Mouse (Mus musculus) stomach, embryonic 16.5 days (tissue): ENCODE measurements around the gene Sms. TPM values are rescaled to one million over a fixed set of nuclear protein-coding genes. Genes with fewer than 3 reads are reported as not detected.

Experiments
- ATAC-seq: fragments of 200-750 bp; cut with Nextera tagmentation; 2 replicates; pipeline ENCODE4 v1.8.0; 2017; ENCODE audit warnings: moderate number of reproducible peaks, moderate TSS enrichment; ENCODE audit not compliant: insufficient read depth, low FRiP score
- H3K27ac ChIP-seq: fragments of 300-500 bp; sonication (generic); 2 replicates; pipeline ENCODE4 v1.5.1; 2014; ENCODE audit warnings: low read length
- H3K27me3 ChIP-seq: fragments of 300-500 bp; sonication (generic); 2 replicates; pipeline ENCODE4 v1.6.1; 2014; ENCODE audit warnings: low read length, control low read depth, mixed read lengths; ENCODE audit not compliant: control insufficient read depth, insufficient read depth
- H3K36me3 ChIP-seq: fragments of 300-500 bp; sonication (generic); 2 replicates; pipeline ENCODE4 v1.6.1; 2014; ENCODE audit warnings: low read length; ENCODE audit not compliant: control insufficient read depth, insufficient read depth
- H3K4me1 ChIP-seq: fragments of 300-500 bp; sonication (generic); 2 replicates; pipeline ENCODE4 v1.6.1; 2014; ENCODE audit warnings: low read length, control low read depth, mixed read lengths; ENCODE audit not compliant: control insufficient read depth, insufficient read depth
- H3K4me2 ChIP-seq: fragments of 300-500 bp; sonication (generic); 2 replicates; pipeline ENCODE4 v1.6.1; 2014; ENCODE audit warnings: low read depth, low read length, mixed read lengths
- H3K4me3 ChIP-seq: fragments of 300-500 bp; sonication (generic); replicated peaks from 2 replicates; pipeline ENCODE4 v1.5.1; 2014; ENCODE audit warnings: mild to moderate bottlenecking, low read length
- H3K9ac ChIP-seq: fragments of 300-500 bp; sonication (generic); 2 replicates; pipeline ENCODE4 v1.6.1; 2014; ENCODE audit warnings: low read length
- H3K9me3 ChIP-seq: fragments of 300-500 bp; sonication (generic); replicated peaks from 2 replicates; pipeline ENCODE4 v1.6.1; 2016; ENCODE audit warnings: low read length, control low read depth; ENCODE audit not compliant: control insufficient read depth
- WGBS: fragments of 180-500 bp; shearing (Covaris S2); extraction: QIAGEN DNeasy Blood & Tissue Kit; methylation state at CpG from one replicate; pipeline ENCODE4 v1.1.7; 2014; 5-methylcytosine and 5-hydroxymethylcytosine counted together
- polyA plus RNA-seq: library from polyadenylated mRNA; unstranded; fragments of >200 nt; fragmentation: Nextera tagmentation; extraction: Ambion mirVana; gene quantifications from 2 replicates; pipeline ENCODE4 v1.2.1, GENCODE M21; 2015

The Sms gene
- polyA plus RNA-seq, 1 experiment from 2014 or later, result 34.9 TPM

GRCm38 (mm10) chrX:157404919-157405318 is 87.2 kb downstream of the Sms start:
- Histone ChIP-seq H3K27ac (no peak overlapping the region), H3K4me1 (no peaks in the 10 kb centered on the region), H3K27me3 (no peaks in the 10 kb centered on the region), H3K9ac (no peak overlapping the region), H3K9me3 (no peaks in the 10 kb centered on the region), H3K36me3 (no peaks in the 10 kb centered on the region), H3K4me3 (no peak overlapping the region), H3K4me2 (no peak overlapping the region)
- WGBS, result 61% methylated on average over 6 of the region's 6 CpGs
- ATAC-seq, result no peak

Other genes with a start within 250 kb of the Sms start
- gene Phex, start 77.0 kb downstream of the Sms start, polyA plus RNA-seq, result 0.09 and 0.22 TPM in 2 replicates
- 2.1 and 3.5 TPM in 2 replicates for gene Yy2, start 76.7 kb upstream of the Sms start, polyA plus RNA-seq
- 19.5 and 20.1 TPM in 2 replicates for gene Mbtps2, start 106.4 kb upstream of the Sms start, polyA plus RNA-seq
- 8.8 and 42.3 TPM in 2 replicates for gene Smpx, start 206.6 kb upstream of the Sms start, polyA plus RNA-seq